Mouse (Mus musculus) thymus, adult 18-20 months (tissue): ENCODE measurements around the gene Zfp865.
"Not testable (repeated sequence)": the region's sequence is repeated elsewhere in the genome, so short reads cannot be mapped to it uniquely, and the experiment has no call there.

ENCODE experiments used
- DNase-seq, 2 experiments: peaks; one replicate each; pipeline ENCODE4 v3.0.0; 2022; ENCODE audit warnings: mixed read lengths in 2 of 2

Zfp865 gene

DNA sequence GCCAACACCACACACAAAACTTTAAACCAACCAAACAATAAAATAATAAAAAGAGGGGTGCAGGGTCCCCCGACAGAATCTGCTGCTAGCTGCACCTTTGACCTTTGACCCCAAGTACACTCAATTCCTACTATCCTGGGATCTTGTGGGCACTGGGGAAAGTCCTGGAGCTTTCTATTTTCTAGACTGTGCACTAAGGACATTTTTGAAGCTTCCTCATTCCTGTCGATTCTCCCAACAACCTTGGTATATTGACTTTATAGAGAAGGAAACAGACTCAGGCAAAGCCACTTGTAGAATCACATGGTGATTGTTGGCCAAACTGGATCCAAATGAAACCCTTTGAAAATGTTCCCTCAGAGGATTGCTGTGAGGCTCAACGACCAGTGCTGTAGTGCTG, 4.1 kb upstream of the Zfp865 start:
- DNase-seq: no peak

DNA sequence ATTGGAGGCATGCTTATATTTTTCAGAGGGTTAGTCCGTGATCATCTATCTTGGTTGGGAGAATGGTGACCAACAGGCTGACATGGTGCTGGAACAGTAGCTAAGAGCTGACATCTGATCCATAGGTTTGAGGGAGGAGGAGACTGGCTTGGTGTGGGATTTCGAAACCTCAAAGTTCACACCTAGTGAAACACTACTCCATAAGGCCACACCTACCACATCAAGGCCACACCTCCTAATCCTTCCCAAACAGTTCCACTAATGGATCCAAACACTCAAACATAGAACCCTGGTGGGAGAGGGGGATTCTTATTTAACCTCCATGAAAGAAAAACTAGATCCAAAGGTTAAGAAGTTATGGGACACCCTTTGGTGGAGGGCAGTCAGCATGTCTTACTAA, 3.3 kb upstream of the Zfp865 start:
- no peak for DNase-seq

DNA sequence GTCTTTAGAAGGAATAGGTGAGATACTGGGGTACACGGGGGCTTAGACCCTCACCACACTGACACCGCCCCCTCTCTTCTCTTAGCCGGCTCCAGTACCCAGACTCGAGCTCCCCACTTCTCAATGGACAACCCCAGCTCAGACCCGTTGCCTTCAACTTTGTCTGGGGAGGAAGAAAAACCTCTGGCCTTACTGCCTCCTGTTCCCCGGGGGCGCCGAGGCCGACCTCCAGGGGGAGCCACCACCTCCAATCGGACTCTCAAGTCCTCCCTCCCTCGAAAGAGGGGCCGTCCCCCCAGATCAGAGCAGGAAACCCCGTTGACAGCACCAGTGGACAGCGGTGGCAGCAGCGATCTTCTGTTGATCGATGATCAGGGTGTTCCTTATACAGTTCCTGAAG, 2.8 kb upstream of the Zfp865 start:
- DNase-seq: peak in 1 of 2 experiments; percentile 42

DNA sequence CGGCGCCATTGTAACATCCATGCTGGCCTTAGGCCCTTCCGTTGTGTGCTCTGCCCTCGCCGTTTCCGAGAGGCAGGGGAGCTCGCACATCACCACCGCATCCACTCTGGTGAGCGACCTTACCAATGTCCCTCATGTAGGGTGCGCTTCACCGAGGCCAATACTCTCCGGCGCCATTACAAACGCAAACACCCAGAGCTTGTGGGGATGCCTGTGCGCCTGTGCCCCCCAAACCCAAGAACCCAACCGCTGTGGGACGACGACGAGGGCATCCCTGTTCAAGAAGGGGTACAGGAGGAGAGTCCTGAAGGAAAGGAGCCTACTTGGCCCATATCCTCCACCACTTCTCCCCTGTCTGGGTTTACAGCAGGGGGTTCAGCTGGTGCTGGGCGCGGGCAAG, 2.2 kb upstream of the Zfp865 start:
- no peak for DNase-seq

DNA sequence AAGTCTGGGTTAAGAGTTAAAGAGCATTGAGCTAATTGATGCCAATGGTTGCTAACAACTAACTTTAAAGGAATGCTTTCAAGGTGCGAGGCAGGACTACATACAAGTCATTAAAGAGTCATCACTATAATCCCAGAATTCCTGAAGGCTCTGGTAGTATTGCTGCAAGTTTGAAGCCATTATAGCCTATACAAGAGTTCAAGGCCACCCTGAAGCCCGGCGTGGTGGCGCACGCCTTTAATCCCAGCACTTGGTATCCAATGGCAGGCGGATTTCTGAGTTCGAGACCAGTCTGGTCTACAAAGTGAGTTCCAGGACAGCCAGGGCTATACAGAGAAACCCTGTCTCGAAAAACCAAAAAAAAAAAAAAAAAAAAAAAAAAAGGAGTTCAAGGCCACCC, 600 bp upstream of the Zfp865 start:
- not testable (repeated sequence) for DNase-seq

DNA sequence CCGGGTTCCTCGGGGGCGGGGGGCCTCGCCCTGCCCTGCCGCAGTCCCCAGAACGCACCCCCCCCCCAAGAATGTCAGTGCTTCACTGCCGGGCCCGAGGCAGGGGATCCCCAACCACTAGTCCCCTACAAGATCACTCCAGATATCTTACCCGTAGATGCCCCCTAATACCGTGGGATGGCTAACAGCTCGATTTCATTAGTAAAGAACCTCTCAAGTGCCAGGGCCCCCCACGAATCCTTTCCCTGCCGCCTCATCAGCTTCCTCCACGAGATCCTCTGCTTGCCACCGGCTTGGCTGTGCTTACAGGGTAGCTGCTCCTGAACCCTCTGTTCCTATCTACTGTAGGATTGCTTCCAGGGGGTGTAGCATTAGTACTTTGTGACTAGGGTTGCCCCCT, 509 bp downstream of the Zfp865 start:
- no peak for DNase-seq

DNA sequence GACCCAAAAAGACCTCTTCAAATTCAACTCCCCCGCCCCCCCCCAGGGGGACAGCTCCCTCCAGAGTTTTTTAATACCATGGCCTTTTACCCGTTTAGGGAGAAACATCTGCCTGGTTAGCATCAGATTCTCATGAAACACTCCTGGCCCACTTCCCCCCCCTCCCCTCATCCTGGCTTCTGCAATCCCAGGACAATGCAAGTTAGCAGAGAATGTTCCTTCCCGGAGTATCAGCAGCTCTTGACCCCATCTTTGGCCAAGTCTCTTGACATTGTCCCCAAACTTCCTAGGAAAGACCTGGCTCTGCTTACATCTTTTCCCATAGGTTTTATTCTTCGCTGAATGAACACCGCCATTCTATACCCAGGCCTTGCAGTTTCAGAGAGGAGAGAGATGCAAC, 1.0 kb downstream of the Zfp865 start:
- no peak for DNase-seq

DNA sequence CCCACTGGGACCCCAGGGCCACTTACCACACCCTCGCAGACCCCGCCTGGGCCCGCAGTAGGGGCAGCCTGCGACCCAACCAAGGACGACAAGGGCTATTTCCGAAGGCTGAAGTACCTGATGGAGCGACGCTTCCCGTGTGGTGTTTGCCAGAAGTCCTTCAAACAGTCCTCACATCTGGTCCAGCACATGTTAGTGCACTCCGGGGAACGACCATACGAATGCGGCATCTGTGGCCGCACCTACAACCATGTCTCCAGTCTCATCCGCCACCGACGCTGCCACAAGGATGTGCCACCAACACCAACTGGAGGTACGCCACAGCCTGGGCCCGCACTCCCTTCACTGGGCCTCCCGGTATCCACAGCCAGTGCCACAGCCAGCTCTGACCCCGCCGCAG, 9.4 kb downstream of the Zfp865 start:
- no peak for DNase-seq

DNA sequence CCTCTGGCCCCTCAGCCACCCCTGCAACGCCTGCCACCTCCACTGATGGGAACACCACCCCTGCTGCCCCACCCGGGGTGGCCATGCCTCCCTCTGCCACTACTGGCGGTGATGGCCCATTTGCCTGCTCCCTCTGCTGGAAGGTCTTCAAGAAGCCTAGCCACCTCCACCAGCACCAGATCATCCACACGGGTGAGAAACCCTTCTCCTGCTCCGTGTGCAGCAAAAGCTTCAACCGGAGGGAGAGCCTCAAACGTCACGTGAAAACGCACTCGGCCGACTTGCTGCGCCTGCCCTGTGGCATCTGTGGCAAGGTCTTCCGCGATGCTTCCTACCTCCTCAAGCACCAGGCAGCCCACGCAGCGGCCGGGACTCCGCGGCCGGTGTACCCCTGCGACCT, 9.8 kb downstream of the Zfp865 start:
- DNase-seq: no peak

DNA sequence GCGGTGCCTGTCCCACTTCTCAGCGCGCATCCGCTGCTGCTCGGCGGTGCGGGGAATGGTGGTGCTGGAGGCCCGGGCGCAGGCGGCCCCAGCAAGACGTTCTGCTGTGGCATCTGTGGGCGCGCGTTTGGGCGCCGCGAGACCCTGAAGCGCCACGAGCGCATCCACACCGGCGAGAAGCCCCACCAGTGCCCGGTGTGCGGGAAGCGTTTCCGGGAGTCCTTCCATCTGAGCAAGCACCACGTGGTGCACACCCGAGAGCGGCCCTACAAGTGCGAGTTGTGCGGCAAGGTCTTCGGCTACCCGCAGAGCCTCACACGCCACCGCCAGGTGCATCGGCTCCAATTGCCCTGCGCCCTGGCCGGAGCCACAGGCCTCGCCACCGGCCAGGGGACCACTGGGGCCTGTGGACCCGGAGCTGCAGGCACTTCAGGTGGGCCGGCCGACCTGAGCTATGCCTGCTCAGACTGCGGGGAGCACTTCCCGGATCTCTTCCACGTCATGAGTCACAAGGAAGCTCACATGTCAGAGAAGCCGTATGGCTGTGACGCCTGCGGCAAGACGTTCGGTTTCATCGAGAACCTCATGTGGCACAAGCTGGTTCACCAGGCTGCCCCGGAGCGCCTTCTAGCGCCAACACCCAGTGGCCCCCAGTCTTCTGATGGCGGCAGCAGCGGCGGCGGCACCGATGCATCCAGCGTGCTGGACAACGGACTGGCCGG, 10.5 kb downstream of the Zfp865 start:
- DNase-seq: no peak

DNA sequence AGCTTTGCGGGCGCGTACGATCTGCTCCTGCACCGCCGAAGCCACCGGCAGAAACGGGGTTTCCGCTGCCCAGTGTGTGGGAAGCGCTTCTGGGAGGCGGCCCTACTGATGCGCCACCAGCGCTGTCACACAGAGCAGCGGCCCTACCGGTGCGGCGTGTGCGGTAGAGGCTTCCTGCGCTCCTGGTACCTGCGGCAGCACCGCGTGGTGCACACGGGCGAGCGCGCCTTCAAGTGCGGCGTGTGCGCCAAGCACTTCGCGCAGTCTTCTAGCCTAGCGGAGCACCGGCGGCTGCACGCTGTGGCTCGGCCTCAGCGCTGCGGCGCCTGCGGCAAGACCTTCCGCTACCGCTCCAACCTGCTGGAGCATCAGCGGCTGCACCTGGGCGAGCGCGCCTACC, 11.3 kb downstream of the Zfp865 start:
- DNase-seq: no peak

DNA sequence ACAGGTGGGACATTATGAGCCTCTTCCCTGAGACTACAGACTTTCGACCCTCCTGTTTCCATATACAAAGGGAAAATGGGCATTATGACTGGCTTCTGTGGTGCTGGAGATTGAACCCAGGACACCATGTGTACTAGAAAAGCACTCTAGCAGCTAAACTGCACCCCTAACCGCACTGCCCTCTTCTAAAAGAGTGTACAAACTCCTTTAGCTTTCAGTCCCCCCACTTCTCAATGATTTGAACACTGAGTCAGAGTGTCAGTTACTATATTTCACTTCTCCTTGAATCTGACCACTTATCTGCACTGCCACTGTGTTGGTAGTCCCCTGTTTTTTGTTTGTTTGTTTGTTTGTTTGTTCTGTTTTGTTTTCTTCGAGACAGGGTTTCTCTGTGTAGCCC, 13.6 kb downstream of the Zfp865 start, which contains the start of gene 4632433K11Rik:
Gene 4632433K11Rik, plus strand, starts transcription at position 301 of the 400 bp plus-strand sequence.
- no peak for DNase-seq

DNA sequence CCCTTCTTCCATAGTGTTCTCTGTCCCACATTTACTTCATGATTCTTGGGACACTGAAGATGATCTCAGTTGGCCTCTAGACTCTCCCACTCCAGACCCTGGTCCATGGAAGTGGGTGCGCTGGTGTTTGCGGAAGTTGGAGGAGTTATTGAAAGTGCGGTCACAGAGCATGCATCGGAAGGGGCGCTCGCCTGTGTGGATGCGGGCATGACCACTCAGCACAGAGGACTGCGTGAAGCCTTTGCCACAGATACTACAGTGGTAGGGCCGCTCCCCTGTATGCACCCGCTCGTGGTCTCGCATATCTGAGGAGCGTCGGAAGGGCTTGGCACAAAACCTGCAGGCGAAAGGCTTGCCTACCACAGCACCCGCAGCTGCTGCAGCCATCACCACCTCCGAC, 15.5 kb downstream of the Zfp865 start:
- no peak for DNase-seq

DNA sequence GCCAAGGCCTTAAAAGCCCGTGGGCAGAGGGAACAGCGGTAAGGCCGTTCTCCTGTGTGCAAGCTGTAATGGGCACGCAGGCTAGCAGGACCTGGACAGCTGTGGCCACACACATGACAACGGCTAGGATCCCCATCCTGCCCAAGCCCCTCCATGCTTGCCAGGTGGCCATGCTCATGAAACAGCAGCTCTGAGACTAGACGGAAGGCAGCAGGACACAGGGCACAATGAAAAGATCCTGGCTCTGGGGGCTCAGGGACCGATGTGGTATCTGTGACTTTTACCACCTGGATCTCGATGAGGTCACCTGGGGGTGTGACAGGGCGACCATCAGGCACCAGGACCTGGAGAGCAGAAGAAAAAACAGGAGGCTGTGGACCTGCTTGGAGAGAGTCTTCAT, 16.0 kb downstream of the Zfp865 start:
- no peak for DNase-seq

DNA sequence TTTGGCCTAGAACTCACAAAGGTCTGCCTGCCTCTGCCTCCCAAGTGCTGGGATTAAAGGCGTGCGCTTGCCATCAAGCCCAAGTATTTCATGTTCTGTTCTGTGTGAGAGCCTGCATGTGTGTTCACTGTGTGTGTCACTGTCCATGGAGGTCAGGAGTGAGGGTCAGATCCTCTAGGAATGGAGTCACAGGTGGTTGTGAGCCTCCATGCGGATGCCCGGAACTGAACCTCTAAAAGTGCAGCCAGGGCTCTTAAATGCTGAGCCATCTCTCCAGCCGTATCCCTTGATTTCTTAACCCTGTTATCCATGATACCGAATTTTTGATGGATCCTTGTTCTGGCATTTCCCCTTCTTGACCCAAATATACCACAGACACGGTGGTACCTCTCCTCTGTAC, 16.9 kb downstream of the Zfp865 start:
- DNase-seq: no peak

DNA sequence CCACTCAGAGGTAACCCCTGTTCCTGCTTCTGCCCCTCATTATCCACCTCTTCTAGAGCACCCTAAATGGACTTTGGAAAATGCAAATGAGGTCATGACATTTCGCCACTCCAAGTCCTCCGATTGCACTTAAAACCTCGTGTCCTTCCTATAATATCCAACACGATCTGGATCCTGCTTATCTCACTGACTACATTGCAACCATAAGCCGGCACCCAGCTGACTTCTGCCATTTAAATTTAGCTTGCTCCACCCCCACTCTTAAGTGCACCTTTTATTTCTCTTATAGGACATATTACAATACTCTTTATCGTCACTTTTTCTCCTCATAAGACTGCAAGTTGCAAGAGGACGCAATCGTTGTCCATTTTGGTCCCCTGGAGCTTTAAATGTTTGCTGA, 17.3 kb downstream of the Zfp865 start:
- no peak for DNase-seq

DNA sequence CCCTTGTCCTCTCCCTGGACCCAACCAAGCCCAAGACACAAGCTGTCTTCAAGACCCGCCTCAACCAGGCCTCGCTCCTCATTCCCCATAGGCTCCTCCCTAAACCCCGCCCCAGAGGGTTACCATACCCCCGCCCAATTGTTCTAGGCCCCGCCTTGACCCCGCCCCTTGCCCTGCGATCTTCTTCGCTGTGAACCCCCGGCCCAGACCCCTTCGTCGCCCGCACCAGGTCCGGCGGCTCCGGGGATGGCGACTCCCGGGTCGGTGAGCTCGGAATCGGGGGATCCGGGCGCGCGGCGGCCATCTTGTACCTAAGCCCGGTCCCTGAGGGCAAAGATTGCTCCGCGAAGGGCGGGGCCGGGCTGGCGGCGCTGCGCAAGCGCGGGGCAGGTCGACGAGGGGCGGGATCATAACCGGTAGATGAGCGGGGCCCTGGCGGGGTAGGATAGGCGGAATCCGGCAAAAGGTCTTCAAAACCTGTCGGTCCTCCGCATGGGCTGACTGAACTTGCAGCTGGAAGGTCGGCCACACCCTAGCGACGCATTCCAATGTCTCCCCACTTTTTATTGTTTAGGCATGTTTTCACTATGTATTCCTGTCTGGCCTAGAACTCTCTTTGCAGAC, 18.0 kb downstream of the Zfp865 start, which contains the start of gene Zfp784:
Gene Zfp784, minus strand, starts transcription at position 338 of the 624 bp plus-strand sequence.
- peak; percentile 88 to 90 for DNase-seq

DNA sequence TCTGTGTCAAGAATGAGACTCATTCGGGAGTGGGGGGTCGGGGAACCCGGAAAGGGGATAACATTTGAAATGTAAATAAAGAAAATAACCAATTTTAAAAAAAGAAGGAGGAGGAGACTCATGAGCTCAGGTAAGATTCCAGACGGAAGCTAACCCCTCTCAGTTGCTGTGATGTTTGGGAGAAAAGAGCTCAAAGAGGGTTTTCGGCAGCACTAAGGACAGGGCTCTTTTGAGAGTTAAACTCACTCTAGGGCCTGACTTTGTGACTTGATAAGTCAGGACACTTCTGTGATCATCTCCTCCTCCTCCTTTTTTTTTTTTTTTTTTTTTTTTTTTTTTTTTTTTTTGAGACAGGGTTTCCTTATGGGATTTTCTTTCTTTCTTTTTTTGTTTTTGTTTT, 18.8 kb downstream of the Zfp865 start:
- no peak for DNase-seq

DNA sequence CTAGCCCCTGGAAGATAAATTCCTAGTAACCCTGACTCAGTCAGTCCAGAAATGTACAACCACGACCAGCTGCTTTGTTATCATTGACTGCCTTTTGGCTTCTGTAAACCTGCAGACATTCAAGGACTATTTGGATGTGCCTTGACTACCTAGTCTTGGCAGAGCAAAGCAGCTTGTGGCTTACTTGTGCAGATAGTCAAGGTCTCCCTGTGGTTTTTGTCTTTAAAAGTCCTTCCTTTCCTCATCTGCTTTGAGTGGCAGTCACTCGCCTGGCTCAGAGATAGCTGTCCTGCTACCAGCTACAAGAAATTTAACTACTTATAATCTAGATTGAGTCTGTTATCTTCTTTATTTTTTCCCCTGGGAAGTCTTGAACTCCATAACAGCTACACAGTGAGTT, 24.8 kb downstream of the Zfp865 start:
- no peak for DNase-seq

DNA sequence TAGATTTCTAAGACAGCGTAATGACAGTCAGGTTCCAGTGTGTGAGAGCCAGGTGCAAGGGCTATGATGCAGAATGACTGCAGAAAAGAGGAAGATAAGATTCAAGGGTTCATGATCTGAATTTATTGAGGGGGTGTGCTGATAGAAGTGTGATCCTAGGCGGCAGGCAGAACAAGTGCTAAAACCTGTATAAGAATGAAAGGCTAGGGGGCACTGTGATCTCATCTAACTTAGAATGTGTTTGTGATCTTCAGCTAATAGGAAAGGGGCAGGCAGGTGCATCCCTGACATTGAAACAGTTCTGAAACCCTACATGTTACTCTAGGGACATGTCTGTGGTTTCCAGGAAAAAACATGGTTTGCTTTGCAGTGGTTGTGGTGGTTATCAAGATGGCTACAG, 25.9 kb downstream of the Zfp865 start:
- no peak for DNase-seq

DNA sequence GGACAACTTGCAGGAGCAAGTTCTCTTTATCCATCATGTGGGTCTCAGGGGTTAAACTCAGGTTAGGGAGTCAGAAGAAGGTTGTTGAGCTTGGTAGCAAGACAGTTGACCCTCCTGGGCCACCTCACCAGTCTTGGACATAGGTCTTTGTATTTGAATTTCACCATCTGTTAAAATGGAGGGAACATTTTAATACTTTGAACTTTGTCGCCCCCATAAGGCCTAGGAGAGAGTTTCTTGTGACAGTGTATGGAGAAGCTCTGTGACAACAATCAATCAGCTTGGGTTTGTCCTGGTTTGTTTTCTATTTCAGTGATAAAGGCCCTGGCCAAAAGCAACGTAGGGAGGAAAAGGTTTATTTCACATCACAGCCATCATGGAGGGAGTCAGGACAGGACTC, 27.1 kb downstream of the Zfp865 start:
- DNase-seq: no peak

DNA sequence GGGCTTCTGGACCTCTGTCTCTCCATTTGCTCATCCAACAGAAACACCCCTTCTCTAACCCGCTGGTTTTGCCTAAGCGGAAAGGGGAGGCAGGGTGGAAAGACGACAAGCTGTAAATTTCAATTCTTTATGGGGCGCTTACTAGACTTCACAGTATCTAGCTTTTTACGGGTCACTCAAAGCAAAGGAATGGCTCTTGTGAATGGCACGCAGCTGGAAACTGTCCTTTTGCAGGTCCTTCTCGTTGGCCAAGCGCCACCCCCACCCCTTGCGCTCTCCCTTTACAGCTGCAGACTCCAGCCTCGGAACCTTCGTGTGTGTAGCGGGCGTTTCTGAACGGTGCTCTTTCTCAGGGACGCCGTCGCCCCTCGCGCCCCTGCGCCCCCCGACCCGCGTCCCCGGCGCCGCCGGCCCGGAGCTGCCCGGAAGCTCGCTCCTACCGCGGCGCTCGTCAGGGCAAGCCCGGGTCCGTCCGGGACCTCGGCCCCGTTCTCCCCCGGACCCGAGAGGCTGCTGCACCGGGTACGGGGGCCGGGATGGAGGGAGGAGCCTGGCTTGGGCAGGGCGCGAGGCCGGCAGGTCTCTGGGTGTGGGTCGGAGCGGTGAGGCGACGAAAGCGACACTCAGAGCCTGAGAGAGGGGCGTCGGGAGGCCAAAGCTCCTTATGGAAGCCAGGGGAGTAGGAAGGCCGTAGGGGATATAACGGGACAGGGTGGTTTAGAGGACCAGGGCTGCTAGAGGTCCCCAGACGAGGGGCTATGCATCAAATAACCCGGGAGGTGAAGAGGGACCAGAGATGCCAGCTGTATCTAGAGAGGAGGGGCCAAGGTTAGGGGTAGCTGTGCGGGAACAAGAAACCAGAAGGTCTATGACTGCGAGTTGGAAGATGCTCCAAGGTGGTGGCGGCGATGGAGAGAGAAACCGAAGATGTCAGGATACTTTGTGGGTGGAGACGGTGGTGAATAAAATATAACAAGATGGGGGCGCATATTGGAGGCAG, 31.3 kb downstream of the Zfp865 start, which contains the start of gene Zfp580:
Gene Zfp580, plus strand, starts transcription at position 346 of the 1,000 bp plus-strand sequence.
- DNase-seq: peak; percentile 31 to 34

DNA sequence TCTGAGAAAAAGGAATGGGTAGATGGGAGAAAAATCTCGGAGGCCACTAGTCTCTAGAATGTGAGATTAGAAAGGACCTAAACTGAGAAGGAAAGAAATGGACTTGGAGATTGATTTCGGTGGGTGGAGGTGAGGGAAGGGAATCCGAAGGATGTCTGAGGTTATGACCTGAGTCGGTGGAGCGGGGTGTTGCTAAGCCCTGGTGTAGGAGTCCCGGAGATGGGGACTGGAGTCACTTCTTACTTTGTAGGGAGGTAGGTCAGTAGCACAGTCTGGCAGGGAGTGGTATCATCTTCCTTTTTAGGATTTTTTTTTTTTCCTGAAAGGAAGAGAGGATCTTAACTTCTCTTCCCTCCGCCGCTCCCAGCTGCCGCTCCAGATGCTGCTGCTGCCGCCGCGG, 32.3 kb downstream of the Zfp865 start:
- no peak for DNase-seq
